8 mouse cellular contexts compared by ENCODE assay signal in genomic region chr11:53430300-53430669, GRCm38 (mm10). TPM values are rescaled to one million over a fixed set of nuclear protein-coding genes. Genes with fewer than 3 reads are reported as not detected.
DNase-seq lines count a peak whose midpoint lies in the region; ATAC-seq and TF ChIP-seq lines count a peak whose summit lies in the region.

No protein-coding gene starts in this region.

- intact Hi-C loops in heart, adult 2 months (cut with DNase I): loop anchor here (5.0 kb wide), 1 partner anchor 133 kb away; no protein-coding TSS in a partner anchor
- intact Hi-C loops in left cerebral cortex, postnatal 36 days (cut with DNase I): no loop called here

- H3K27me3 ChIP-seq in heart, adult 2 months (ENCODE audit: control insufficient read depth, insufficient read depth, low read length): no peaks in the 10 kb centered on the region
- no peaks in the 10 kb centered on the region for H3K27me3 ChIP-seq in embryonic facial prominence, embryonic 13.5 days
- no peaks in the 10 kb centered on the region for H3K27me3 ChIP-seq in limb, embryonic 12.5 days
- H3K27me3 ChIP-seq in neural tube, embryonic 14.5 days (ENCODE audit: control insufficient read depth, insufficient read depth, low read length): no peaks in the 10 kb centered on the region

- TF ChIP-seq CTCF in heart, adult 2 months (IDR thresholded peaks at IDR 0.05): no peak

- no peak for TF ChIP-seq EP300 in heart, adult 2 months (IDR thresholded peaks at IDR 0.05; ENCODE audit: insufficient read depth, low read depth, low read length)

- peak overlapping the region; percentile 95 for H3K9ac ChIP-seq in heart, adult 2 months (ENCODE audit: low read depth, low read length)
- H3K9ac ChIP-seq in embryonic facial prominence, embryonic 13.5 days: peak overlapping the region; percentile 92
- peak overlapping the region; percentile 82 for H3K9ac ChIP-seq in limb, embryonic 12.5 days (replicated peaks)
- H3K9ac ChIP-seq in neural tube, embryonic 14.5 days (replicated peaks; ENCODE audit: low read depth, low read length): peak overlapping the region; percentile 82

- H3K4me3 ChIP-seq in heart, adult 2 months: peak overlapping the region; percentile 99
- peak overlapping the region; percentile 85 for H3K4me3 ChIP-seq in embryonic facial prominence, embryonic 13.5 days
- peak overlapping the region; percentile 91 for H3K4me3 ChIP-seq in limb, embryonic 12.5 days (replicated peaks)
- H3K4me3 ChIP-seq in neural tube, embryonic 14.5 days (ENCODE audit: low read depth, low read length): peak overlapping the region; percentile 91

- peak; percentile 23 for ATAC-seq in embryonic facial prominence, embryonic 13.5 days (ENCODE audit: insufficient number of reproducible peaks, insufficient read depth, low FRiP score, low TSS enrichment, low read depth)
- 0 out of 2 replicates have a peak, but pooled peaks have one; percentile 11 for ATAC-seq in limb, embryonic 12.5 days (ENCODE audit: insufficient number of reproducible peaks, insufficient read depth, low FRiP score, low TSS enrichment, low read depth)
- ATAC-seq in neural tube, embryonic 14.5 days (ENCODE audit: low read depth): peak; percentile 60

- TF ChIP-seq POLR2A in heart, adult 2 months (IDR thresholded peaks at IDR 0.05; ENCODE audit: insufficient read depth, low read depth, low read length): no peak

- no peak for DNase-seq in heart, adult 2 months
- no peak for DNase-seq in heart, adult 8-10 months (ENCODE audit: low spot score)
- peak; percentile 83 for DNase-seq in 416B (ENCODE audit: low read depth)
- no peak for DNase-seq in left cerebral cortex, postnatal 36 days (ENCODE audit: low spot score in 2 of 2)
- no peak for DNase-seq in left cerebral cortex, adult 9 months (ENCODE audit: low spot score in 2 of 2)

- H3K27ac ChIP-seq in heart, adult 2 months: peak overlapping the region; percentile 95
- H3K27ac ChIP-seq in embryonic facial prominence, embryonic 13.5 days: peak overlapping the region; percentile 73
- peak overlapping the region; percentile 56; the same call in 1 of the 2 replicates for H3K27ac ChIP-seq in limb, embryonic 12.5 days
- peak overlapping the region; percentile 88 for H3K27ac ChIP-seq in neural tube, embryonic 14.5 days (ENCODE audit: low read depth, low read length)

- peaks cover 4% of the 10 kb centered on the region for H3K4me1 ChIP-seq in heart, adult 2 months (ENCODE audit: control insufficient read depth, insufficient read depth, low read length)
- peaks cover 11% of the 10 kb centered on the region for H3K4me1 ChIP-seq in embryonic facial prominence, embryonic 13.5 days
- peaks cover 12% of the 10 kb centered on the region for H3K4me1 ChIP-seq in limb, embryonic 12.5 days (replicated peaks)
- H3K4me1 ChIP-seq in neural tube, embryonic 14.5 days (ENCODE audit: control insufficient read depth, insufficient read depth, low read length): peaks cover 6% of the 10 kb centered on the region; the same call in 1 of the 2 replicates

- WGBS in heart, adult 2 months: under 1% methylated on average over 34 of the region's 34 CpGs
- WGBS in embryonic facial prominence, embryonic 13.5 days: under 1% methylated on average over 34 of the region's 34 CpGs
- WGBS in limb, embryonic 12.5 days: under 1% methylated on average over 34 of the region's 34 CpGs
- WGBS in neural tube, embryonic 14.5 days: under 1% methylated on average over 34 of the region's 34 CpGs

- no peaks in the 10 kb centered on the region for H3K79me2 ChIP-seq in heart, adult 2 months (replicated peaks; ENCODE audit: control insufficient read depth, insufficient read depth, low read length)

- no peaks in the 10 kb centered on the region for H3K36me3 ChIP-seq in heart, adult 2 months (ENCODE audit: control insufficient read depth, insufficient read depth, low read length)
- H3K36me3 ChIP-seq in embryonic facial prominence, embryonic 13.5 days: peaks cover 9% of the 10 kb centered on the region
- peaks cover 17% of the 10 kb centered on the region for H3K36me3 ChIP-seq in limb, embryonic 12.5 days
- 0 out of 2 replicates have a peak, but pooled peaks cover 7% of the 10 kb centered on the region for H3K36me3 ChIP-seq in neural tube, embryonic 14.5 days (ENCODE audit: control insufficient read depth, insufficient read depth, low read length)

- peak overlapping the region; percentile 66 for H3K4me2 ChIP-seq in embryonic facial prominence, embryonic 13.5 days
- peak overlapping the region; percentile 84 for H3K4me2 ChIP-seq in limb, embryonic 12.5 days
- peak overlapping the region; percentile 83 for H3K4me2 ChIP-seq in neural tube, embryonic 14.5 days (ENCODE audit: low read depth, low read length)

- H3K9me3 ChIP-seq in embryonic facial prominence, embryonic 13.5 days: no peaks in the 10 kb centered on the region
- H3K9me3 ChIP-seq in limb, embryonic 12.5 days: no peaks in the 10 kb centered on the region
- no peaks in the 10 kb centered on the region for H3K9me3 ChIP-seq in neural tube, embryonic 14.5 days (ENCODE audit: control insufficient read depth, low read length)

RNA-seq across cellular contexts. Expression of gene Uqcrq, which starts 0.3 kb away (rescaled TPM):
- 1,000 to 10,000 TPM; 2,451 to 2,926 TPM for total RNA-seq in heart, adult 2 months (2021)
- polyA plus RNA-seq in heart, adult 2 months (2012; rRNA removed): 1,535 and 1,905 TPM in 2 replicates
- 1,000 to 10,000 TPM; 2,591 to 2,839 (median 2,740) TPM for total RNA-seq in heart, adult 8-10 months (2022)
- polyA plus RNA-seq in embryonic facial prominence, embryonic 13.5 days (2015; fragmentation: Nextera tagmentation; extraction: Ambion mirVana): 536 and 539 TPM in 2 replicates
- 461 and 512 TPM in 2 replicates for polyA plus RNA-seq in limb, embryonic 12.5 days (2016; fragmentation: Nextera tagmentation; extraction: Ambion mirVana)
- polyA plus RNA-seq in neural tube, embryonic 14.5 days (2014; fragmentation: Nextera tagmentation; extraction: Ambion mirVana): 771 and 826 TPM in 2 replicates
- total RNA-seq in left cerebral cortex, postnatal 36 days (2021): 100 to 1,000 TPM; 404 to 490 TPM

RNA-seq across cellular contexts. Expression of gene Gdf9, which starts 0.5 kb away (rescaled TPM):
- under 1 TPM; 0.37 to 0.43 TPM for total RNA-seq in heart, adult 2 months (2021)
- 0.39 and 1.5 TPM in 2 replicates for polyA plus RNA-seq in heart, adult 2 months (2012; rRNA removed)
- total RNA-seq in heart, adult 8-10 months (2022): under 1 TPM; 0.14 to 0.44 (median 0.29) TPM
- polyA plus RNA-seq in embryonic facial prominence, embryonic 13.5 days (2015; fragmentation: Nextera tagmentation; extraction: Ambion mirVana): 2.3 and 3.1 TPM in 2 replicates
- polyA plus RNA-seq in limb, embryonic 12.5 days (2016; fragmentation: Nextera tagmentation; extraction: Ambion mirVana): 1.2 and 1.9 TPM in 2 replicates
- polyA plus RNA-seq in neural tube, embryonic 14.5 days (2014; fragmentation: Nextera tagmentation; extraction: Ambion mirVana): 3.4 and 5.3 TPM in 2 replicates
- 1 to 10 TPM in 1 of 2 experiments, not detected in 1; 1.1 TPM for total RNA-seq in left cerebral cortex, postnatal 36 days (2021)

RNA-seq across cellular contexts. Expression of gene Leap2, which starts 7.3 kb away (rescaled TPM):
- total RNA-seq in heart, adult 2 months (2021): not detected
- not detected in 2 replicates for polyA plus RNA-seq in heart, adult 2 months (2012; rRNA removed)
- not detected for total RNA-seq in heart, adult 8-10 months (2022)
- 0.94 TPM in 1 of 2 replicates, not detected in the other for polyA plus RNA-seq in embryonic facial prominence, embryonic 13.5 days (2015; fragmentation: Nextera tagmentation; extraction: Ambion mirVana)
- 0.44 TPM in 1 of 2 replicates, not detected in the other for polyA plus RNA-seq in limb, embryonic 12.5 days (2016; fragmentation: Nextera tagmentation; extraction: Ambion mirVana)
- polyA plus RNA-seq in neural tube, embryonic 14.5 days (2014; fragmentation: Nextera tagmentation; extraction: Ambion mirVana): not detected in 2 replicates
- not detected for total RNA-seq in left cerebral cortex, postnatal 36 days (2021)

RNA-seq across cellular contexts. Expression of gene Gm10447, which starts 26.6 kb away (rescaled TPM):
- total RNA-seq in heart, adult 2 months (2021): not detected
- polyA plus RNA-seq in heart, adult 2 months (2012; rRNA removed): not detected in 2 replicates
- not detected for total RNA-seq in heart, adult 8-10 months (2022)
- polyA plus RNA-seq in embryonic facial prominence, embryonic 13.5 days (2015; fragmentation: Nextera tagmentation; extraction: Ambion mirVana): 0.22 and 0.25 TPM in 2 replicates
- polyA plus RNA-seq in limb, embryonic 12.5 days (2016; fragmentation: Nextera tagmentation; extraction: Ambion mirVana): 0.36 and 0.38 TPM in 2 replicates
- 0.14 TPM in 1 of 2 replicates, not detected in the other for polyA plus RNA-seq in neural tube, embryonic 14.5 days (2014; fragmentation: Nextera tagmentation; extraction: Ambion mirVana)
- under 1 TPM; 0.22 to 0.34 TPM for total RNA-seq in left cerebral cortex, postnatal 36 days (2021)

RNA-seq across cellular contexts. Expression of gene Shroom1, which starts 26.7 kb away (rescaled TPM):
- total RNA-seq in heart, adult 2 months (2021): under 1 TPM; 0.34 to 0.91 TPM
- 0.53 and 0.80 TPM in 2 replicates for polyA plus RNA-seq in heart, adult 2 months (2012; rRNA removed)
- under 1 TPM; 0.57 to 0.82 (median 0.73) TPM for total RNA-seq in heart, adult 8-10 months (2022)
- 5.7 and 5.9 TPM in 2 replicates for polyA plus RNA-seq in embryonic facial prominence, embryonic 13.5 days (2015; fragmentation: Nextera tagmentation; extraction: Ambion mirVana)
- polyA plus RNA-seq in limb, embryonic 12.5 days (2016; fragmentation: Nextera tagmentation; extraction: Ambion mirVana): 6.3 and 6.8 TPM in 2 replicates
- polyA plus RNA-seq in neural tube, embryonic 14.5 days (2014; fragmentation: Nextera tagmentation; extraction: Ambion mirVana): 1.8 and 2.9 TPM in 2 replicates
- total RNA-seq in left cerebral cortex, postnatal 36 days (2021): 1 to 10 TPM; 5.3 to 5.5 TPM
